Mouse (Mus musculus) granulocyte monocyte progenitor cell, adult 5-6 weeks (primary cell): ENCODE results near the gene Ttc34. TPM values are rescaled to one million over a fixed set of nuclear protein-coding genes. Genes with fewer than 3 reads are reported as not detected.
A peak's percentile ranks its signal among the peaks of the same experiment; 100 is the strongest.

Experiments
- ATAC-seq: replicated peaks from 2 replicates; pipeline ENCODE4 v1.8.0; 2016; ENCODE audit warnings: mild to moderate bottlenecking, moderate TSS enrichment, inconsistent platforms; ENCODE audit not compliant: poor library complexity, severe bottlenecking
- total RNA-seq, 2 experiments: library from RNA; stranded (forward) in 1 of 2; stranded (reverse) in 1 of 2; fragments of 200-712, 200-1000 nt in 1 of 2; fragments of >200 nt in 1 of 2; fragmentation: Nextera tagmentation in 1 of 2; gene quantifications; 2 replicates each; pipeline ENCODE4 v1.2.3; 2014 to 2017

Gene Ttc34
- total RNA-seq (2014; fragmentation: Nextera tagmentation) (0.17 TPM in 1 of 2 replicates, not detected in the other), total RNA-seq (2017) (not detected in 2 replicates)

GRCm38 (mm10) chr4:154837170-154837569 lies at the start of gene Ttc34:
Gene Ttc34 (plus strand): TSS chr4:154837459.
- ATAC-seq = peak; percentile 92

- ATAC-seq = no peak
These were observed 49.1 kb upstream of the Ttc34 start for GRCm38 (mm10) chr4:154787960-154788702.

- no peak for ATAC-seq
These were observed 45.4 kb upstream of the Ttc34 start for GRCm38 (mm10) chr4:154791894-154792293.

GRCm38 (mm10) chr4:154793499-154793898 lies 43.8 kb upstream of the Ttc34 start:
- no peak for ATAC-seq

- peak; percentile 65; the same call in 1 of the 2 replicates for ATAC-seq
These were observed 39.4 kb upstream of the Ttc34 start for GRCm38 (mm10) chr4:154797834-154798233.

- ATAC-seq = no peak
These were observed 36.7 kb upstream of the Ttc34 start for GRCm38 (mm10) chr4:154800543-154800942.

- no peak for ATAC-seq
These were observed 35.0 kb upstream of the Ttc34 start for GRCm38 (mm10) chr4:154802210-154802609.

- ATAC-seq = peak; percentile 87
These were observed 11.6 kb upstream of the Ttc34 start for GRCm38 (mm10) chr4:154825662-154826061.

GRCm38 (mm10) chr4:154826224-154826623 lies 11.0 kb upstream of the Ttc34 start:
- peak; percentile 59 for ATAC-seq

GRCm38 (mm10) chr4:154827181-154827580 lies 10.1 kb upstream of the Ttc34 start:
- ATAC-seq = no peak

- ATAC-seq = no peak
These were observed 9.2 kb upstream of the Ttc34 start for GRCm38 (mm10) chr4:154827861-154828610.

GRCm38 (mm10) chr4:154831915-154832573 lies 5.2 kb upstream of the Ttc34 start:
- no peak for ATAC-seq

GRCm38 (mm10) chr4:154836183-154836915 lies 910 bp upstream of the Ttc34 start:
- ATAC-seq = no peak

- ATAC-seq = no peak
These were observed 1.5 kb downstream of the Ttc34 start for GRCm38 (mm10) chr4:154838741-154839140.

GRCm38 (mm10) chr4:154839406-154839805 lies 2.1 kb downstream of the Ttc34 start:
- no peak for ATAC-seq

- no peak for ATAC-seq
These were observed 15.4 kb downstream of the Ttc34 start for GRCm38 (mm10) chr4:154852696-154853095.

GRCm38 (mm10) chr4:154853881-154854280 lies 16.6 kb downstream of the Ttc34 start:
- no peak for ATAC-seq

- ATAC-seq = peak; percentile 38; the same call in 1 of the 2 replicates
These were observed 17.6 kb downstream of the Ttc34 start for GRCm38 (mm10) chr4:154854676-154855345.

- peak; percentile 94 for ATAC-seq
These were observed 18.6 kb downstream of the Ttc34 start for GRCm38 (mm10) chr4:154855721-154856479.
